Mouse (Mus musculus): Measurements from ENCODE around the gene Prss23. TPM values are rescaled to one million over a fixed set of nuclear protein-coding genes. Genes with fewer than 3 reads are reported as not detected.
A peak's percentile ranks its signal among the peaks of the same experiment; 100 is the strongest.

The Prss23 gene
- polyA plus RNA-seq, 1 experiment: 0.84 TPM

DNA sequence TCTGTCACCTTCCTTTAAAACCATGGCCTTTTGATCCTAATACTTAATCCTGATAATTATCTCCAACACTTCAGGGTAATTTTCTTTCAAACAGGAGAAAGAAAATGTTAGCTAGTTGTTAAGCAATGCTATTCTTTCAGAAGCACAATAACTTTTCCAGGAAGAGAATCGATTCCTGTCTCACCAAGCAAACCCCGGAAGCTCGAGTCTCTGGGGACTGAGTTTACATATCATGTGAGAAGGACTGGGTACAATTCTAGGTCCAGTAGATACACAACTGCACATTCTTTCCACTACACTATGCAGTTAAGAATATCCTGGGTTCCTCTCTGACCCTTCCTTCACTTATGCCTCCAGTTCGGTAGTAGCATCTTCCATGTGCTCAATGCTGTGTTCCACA, 29.7 kb upstream of the Prss23 start:
- H3K27ac ChIP-seq (ENCODE audit: insufficient read depth, low read depth, low read length): no peak overlapping the region

DNA sequence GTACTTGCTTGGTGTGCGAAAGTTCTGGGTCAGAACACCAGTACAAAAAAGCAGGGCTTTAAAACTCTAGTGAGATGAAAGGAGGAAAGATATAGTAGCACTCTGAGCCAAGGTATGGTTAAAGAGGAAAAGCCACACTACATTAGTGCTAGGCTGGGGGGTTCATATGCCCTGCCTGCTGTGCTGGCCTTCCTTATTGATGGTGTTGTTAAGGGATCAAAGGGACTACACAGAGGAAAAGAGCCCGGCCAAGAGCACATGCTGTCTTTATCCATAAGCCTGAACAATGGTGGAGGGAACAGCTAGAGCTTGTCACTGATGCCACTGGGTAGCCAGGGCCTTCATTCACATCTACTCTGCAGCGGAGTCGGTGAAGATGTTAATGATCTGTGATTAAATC, 28.2 kb upstream of the Prss23 start:
- Histone ChIP-seq H3K4me3 (ENCODE audit: insufficient read depth, low read length) (no peak overlapping the region), H3K27ac (ENCODE audit: insufficient read depth, low read depth, low read length) (no peak overlapping the region), H3K4me1 (ENCODE audit: control insufficient read depth, insufficient read depth, low read length) (peaks cover 4% of the 10 kb centered on the region)
- no peak for TF ChIP-seq POLR2A (IDR thresholded peaks at IDR 0.05; ENCODE audit: borderline replicate concordance, low read depth, low read length)
- TF ChIP-seq CTCF (IDR thresholded peaks at IDR 0.05; ENCODE audit: low read depth, low read length): no peak

More for the DNA sequence above, 29.7 kb upstream of the Prss23 start:
- H3K4me3 ChIP-seq (ENCODE audit: insufficient read depth, low read length): no peak overlapping the region
- H3K4me1 ChIP-seq (ENCODE audit: control insufficient read depth, insufficient read depth, low read length): peaks cover 14% of the 10 kb centered on the region
- TF ChIP-seq POLR2A (IDR thresholded peaks at IDR 0.05; ENCODE audit: borderline replicate concordance, low read depth, low read length): no peak
- no peak for TF ChIP-seq CTCF (IDR thresholded peaks at IDR 0.05; ENCODE audit: low read depth, low read length)

DNA sequence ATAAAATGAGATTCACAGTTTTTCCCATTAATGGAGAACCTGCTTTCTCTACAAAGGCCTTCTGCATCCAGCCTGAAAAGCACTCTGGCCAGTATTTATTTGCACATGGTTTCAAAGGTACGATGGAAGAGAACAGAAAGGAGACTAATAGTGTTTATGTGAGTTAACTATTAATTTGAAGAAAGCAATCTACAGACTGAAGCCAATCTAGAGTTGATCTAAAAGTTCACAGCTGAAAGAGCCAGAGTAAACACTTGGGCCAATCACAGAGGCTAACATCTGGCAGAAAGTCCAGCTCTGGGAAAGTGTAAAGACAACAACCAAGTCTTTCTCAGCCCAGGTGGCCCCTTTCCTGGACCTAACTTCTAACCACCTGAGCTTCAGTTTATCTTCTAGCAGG, 27.1 kb upstream of the Prss23 start:
- Histone ChIP-seq H3K4me3 (ENCODE audit: insufficient read depth, low read length) (no peak overlapping the region), H3K4me1 (ENCODE audit: control insufficient read depth, insufficient read depth, low read length) (peaks cover under 1% of the 10 kb centered on the region; the same call in 1 of the 2 replicates), H3K27ac (ENCODE audit: insufficient read depth, low read depth, low read length) (no peak overlapping the region)
- no peak for TF ChIP-seq CTCF (IDR thresholded peaks at IDR 0.05; ENCODE audit: low read depth, low read length)
- TF ChIP-seq POLR2A (IDR thresholded peaks at IDR 0.05; ENCODE audit: borderline replicate concordance, low read depth, low read length): no peak

DNA sequence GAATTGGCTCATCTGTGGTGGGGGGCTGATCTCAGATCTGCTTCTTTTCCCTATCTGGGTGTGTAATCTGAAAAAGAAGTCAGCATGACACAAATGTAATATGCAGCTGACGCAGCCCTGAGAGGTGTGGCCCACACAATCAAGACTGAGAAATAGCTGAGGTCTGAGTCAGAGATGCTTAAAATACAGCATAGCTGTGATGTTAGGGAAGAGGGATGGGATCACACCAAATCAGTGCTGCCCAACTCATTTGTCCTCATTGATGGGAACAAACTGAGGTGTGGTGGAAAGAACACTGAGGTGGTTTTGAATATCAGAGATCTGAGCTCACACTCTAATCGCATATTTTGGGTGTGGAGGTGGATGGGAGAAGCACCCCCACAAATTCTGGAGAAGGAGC, 14.0 kb upstream of the Prss23 start:
- Histone ChIP-seq H3K27ac (ENCODE audit: insufficient read depth, low read depth, low read length) (no peak overlapping the region), H3K4me3 (ENCODE audit: insufficient read depth, low read length) (no peak overlapping the region), H3K4me1 (ENCODE audit: control insufficient read depth, insufficient read depth, low read length) (no peaks in the 10 kb centered on the region)
- no peak for TF ChIP-seq POLR2A (IDR thresholded peaks at IDR 0.05; ENCODE audit: borderline replicate concordance, low read depth, low read length)
- TF ChIP-seq CTCF (IDR thresholded peaks at IDR 0.05; ENCODE audit: low read depth, low read length): no peak

DNA sequence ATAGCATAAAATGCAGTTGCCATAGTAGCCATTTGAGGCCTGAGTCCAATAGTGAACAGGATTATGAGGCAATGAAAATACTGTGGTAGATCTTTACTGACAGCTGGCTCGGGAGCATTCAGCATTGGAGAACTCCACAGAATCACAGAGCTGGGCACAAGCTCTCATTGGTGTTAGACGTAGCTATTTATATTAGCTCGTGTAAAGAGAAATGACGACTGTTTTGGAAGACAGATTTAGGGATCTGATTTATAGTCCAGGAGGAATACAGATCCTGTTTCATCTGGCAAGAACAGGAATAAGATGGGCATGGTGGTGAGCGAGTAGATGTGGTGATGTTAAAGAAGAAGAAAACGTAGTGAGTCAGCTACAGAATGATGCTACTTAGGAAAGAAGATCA, 12.4 kb upstream of the Prss23 start:
- TF ChIP-seq POLR2A (IDR thresholded peaks at IDR 0.05; ENCODE audit: borderline replicate concordance, low read depth, low read length): no peak
- no peak for TF ChIP-seq CTCF (IDR thresholded peaks at IDR 0.05; ENCODE audit: low read depth, low read length)
- H3K4me3 ChIP-seq (ENCODE audit: insufficient read depth, low read length): no peak overlapping the region
- H3K27ac ChIP-seq (ENCODE audit: insufficient read depth, low read depth, low read length): no peak overlapping the region
- no peaks in the 10 kb centered on the region for H3K4me1 ChIP-seq (ENCODE audit: control insufficient read depth, insufficient read depth, low read length)

DNA sequence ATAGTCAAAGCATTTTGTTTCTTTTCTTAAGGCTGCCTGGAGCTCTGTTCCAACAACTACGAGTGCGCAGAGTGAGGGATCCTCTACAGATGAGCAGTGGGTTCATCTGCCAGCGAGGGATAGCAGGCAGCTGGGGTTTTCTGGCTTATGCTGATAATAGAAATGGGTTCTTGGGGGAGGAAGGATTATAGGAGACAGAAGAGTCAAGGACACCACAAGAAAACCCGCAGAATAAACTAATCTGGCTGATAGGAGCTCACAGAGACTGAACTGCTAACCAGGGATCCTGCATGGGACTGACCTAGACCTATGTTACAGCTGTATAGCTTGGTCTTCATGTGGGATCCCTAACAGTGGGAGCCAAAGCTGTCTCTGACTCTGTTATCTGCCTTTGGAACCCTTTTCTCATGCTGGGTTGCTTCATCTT, 456 bp upstream of the Prss23 start:
- H3K4me3 ChIP-seq (ENCODE audit: insufficient read depth, low read length): no peak overlapping the region
- TF ChIP-seq CTCF (IDR thresholded peaks at IDR 0.05; ENCODE audit: low read depth, low read length) (no peak), POLR2A (IDR thresholded peaks at IDR 0.05; ENCODE audit: borderline replicate concordance, low read depth, low read length) (no peak)

DNA sequence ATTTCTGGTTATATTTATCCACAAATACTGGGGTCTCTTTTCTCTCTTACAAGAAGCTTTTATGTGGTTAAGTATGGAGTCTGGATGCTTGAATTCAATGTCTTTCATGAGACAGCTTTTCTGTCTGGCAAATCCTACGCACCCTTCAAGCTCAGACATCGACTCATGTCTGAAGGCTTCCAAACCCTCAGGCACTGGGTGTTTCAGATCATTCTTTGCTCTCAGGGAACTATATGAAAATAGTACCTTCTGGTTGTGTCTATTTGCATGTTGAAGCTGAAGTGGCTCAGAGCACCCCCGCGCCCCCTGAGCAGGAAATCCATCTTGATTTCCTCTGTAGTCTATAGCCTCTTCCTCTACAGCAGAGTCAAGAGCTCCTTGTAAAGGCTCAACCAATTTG, 3.2 kb downstream of the Prss23 start:
- Histone ChIP-seq H3K27ac (ENCODE audit: insufficient read depth, low read depth, low read length) (no peak overlapping the region), H3K4me3 (ENCODE audit: insufficient read depth, low read length) (no peak overlapping the region), H3K4me1 (ENCODE audit: control insufficient read depth, insufficient read depth, low read length) (no peaks in the 10 kb centered on the region)
- TF ChIP-seq POLR2A (IDR thresholded peaks at IDR 0.05; ENCODE audit: borderline replicate concordance, low read depth, low read length): no peak
- no peak for TF ChIP-seq CTCF (IDR thresholded peaks at IDR 0.05; ENCODE audit: low read depth, low read length)

More for the DNA sequence above, 456 bp upstream of the Prss23 start:
- Histone ChIP-seq H3K27ac (ENCODE audit: insufficient read depth, low read depth, low read length) (no peak overlapping the region), H3K4me1 (ENCODE audit: control insufficient read depth, insufficient read depth, low read length) (no peaks in the 10 kb centered on the region)

DNA sequence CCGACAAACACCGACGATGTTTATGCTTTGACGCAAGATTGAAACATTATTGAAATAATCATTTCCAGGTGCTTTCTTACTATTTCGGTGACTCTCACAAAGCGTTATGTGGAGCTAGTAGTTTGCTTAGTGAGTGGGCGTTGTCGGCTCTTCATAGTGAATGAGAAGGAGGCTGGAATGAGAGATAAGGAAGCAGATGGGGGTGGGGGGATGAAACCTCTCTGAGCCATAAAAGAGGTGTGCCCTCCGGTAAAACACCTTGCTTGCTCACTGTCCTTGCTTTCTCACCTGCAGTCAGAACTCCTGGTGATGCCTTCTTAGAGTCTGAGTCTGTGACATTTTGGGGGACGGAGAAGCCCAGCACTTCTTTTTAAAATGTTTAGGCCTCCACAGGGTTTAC, 4.8 kb downstream of the Prss23 start:
- Histone ChIP-seq H3K27ac (ENCODE audit: insufficient read depth, low read depth, low read length) (no peak overlapping the region), H3K4me1 (ENCODE audit: control insufficient read depth, insufficient read depth, low read length) (no peaks in the 10 kb centered on the region), H3K4me3 (ENCODE audit: insufficient read depth, low read length) (no peak overlapping the region)
- TF ChIP-seq CTCF (IDR thresholded peaks at IDR 0.05; ENCODE audit: low read depth, low read length) (no peak), POLR2A (IDR thresholded peaks at IDR 0.05; ENCODE audit: borderline replicate concordance, low read depth, low read length) (no peak)

DNA sequence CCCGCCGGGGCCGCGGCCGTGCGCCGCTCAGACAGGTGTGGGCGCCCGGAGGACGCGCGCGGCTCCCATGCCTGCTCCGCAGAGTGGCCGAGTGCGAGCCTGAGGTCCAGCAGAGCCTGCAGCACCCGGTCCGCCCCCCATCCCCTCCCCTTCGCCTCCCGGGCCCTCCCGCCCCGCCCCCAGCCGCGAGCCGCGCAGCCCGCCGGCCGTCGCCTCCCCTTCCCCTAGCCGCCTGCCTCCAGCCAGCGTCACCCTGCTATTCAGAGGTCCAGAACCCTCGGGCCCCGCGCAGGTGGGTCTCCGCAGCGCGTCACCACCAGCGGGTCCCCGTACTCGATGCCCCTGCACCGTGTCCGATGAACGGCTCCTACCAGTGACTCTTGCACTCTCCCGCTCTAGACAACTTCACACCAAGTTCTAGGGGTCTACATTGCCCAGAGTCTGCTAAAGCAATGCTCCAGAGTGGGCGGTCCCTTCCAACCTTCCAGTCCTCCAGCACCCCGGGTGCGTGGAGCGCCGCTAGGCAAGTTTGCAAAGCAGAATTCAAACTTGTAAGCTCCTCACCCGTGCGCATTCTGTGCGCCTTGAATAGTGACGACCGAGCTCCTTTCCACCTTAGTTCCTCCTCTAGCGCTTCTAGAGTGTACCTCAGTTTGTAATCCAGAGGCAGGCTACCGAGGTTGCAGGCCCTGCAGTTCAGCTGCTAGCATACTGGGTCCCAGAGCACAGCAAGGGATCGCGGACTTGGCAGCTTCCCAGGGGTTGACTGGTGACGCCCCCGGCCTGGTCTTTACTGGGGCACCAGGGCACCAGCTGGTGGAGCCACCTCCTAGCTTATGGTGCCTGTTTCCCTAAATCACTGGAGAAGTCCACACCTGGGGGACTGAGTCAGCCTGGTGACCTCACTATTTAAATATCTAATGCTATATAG, 9.3 kb downstream of the Prss23 start:
- Histone ChIP-seq H3K4me3 (ENCODE audit: insufficient read depth, low read length) (peak overlapping the region; percentile 30), H3K4me1 (ENCODE audit: control insufficient read depth, insufficient read depth, low read length) (no peaks in the 10 kb centered on the region), H3K27ac (ENCODE audit: insufficient read depth, low read depth, low read length) (no peak overlapping the region)
- TF ChIP-seq POLR2A (IDR thresholded peaks at IDR 0.05; ENCODE audit: borderline replicate concordance, low read depth, low read length): no peak
